ENCODE assay signal across 11 mouse cellular contexts in the genomic region with DNA sequence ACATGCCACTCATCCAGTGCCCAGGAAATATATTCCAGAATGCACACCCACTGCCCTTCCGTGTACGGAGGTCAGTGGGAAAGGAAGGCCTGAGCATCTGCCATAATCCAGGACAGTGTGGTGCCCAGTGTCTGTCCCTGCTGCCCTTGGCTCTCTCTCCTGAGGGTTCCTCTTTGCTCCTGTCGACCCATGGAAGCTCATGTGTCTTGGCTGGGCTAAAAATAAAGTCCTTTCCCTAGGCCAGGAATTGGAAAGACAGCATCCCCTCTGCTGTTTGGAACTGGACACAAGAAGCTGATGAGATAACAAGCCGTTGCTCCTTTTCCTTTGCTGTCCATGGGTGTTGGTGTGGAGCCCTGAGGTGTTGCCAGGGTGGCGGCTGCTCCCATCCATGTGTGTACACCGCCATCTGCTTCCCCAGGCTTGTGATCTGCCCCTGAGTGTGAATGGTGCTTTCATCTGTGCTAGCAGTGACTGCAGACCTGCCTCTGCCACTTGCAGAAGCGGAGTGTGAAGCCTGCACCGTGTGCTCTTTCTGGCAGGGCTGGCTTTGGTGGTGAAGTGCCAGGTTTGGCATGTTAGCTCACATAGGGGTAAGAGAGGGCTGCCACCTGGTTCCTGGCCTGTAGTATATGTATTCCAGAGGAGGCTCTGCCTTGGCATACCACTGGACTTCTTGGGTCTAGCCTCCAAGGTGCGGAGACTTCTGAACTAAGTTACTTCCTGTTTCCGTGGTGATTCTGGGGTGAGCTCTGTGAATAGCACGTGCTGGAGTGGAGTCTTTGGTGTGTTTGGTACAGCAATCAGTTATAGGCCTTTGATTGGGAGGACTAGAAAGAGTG. TPM values are rescaled to one million over a fixed set of nuclear protein-coding genes. Genes with fewer than 3 reads are reported as not detected.
A peak's percentile ranks its signal among the peaks of the same experiment; 100 is the strongest.
DNase-seq lines count a peak whose midpoint lies in the region; ATAC-seq and TF ChIP-seq lines count a peak whose summit lies in the region.
"Had no signal": no experiment of that assay in that cellular context is flagged by ENCODE, and none has a peak within 500 bp of the region (broad histone marks: within the 10 kb centered on the region; RNA-seq: fewer than 3 reads in every experiment).

No protein-coding gene starts in this region.

- H3K4me3 ChIP-seq in left cerebral cortex, adult 2 months: no peak overlapping the region
- no peak overlapping the region for H3K4me3 ChIP-seq in hindbrain, embryonic 10.5 days
- H3K4me3 ChIP-seq in neural tube, embryonic 15.5 days (replicated peaks): no peak overlapping the region
- H3K4me3 ChIP-seq: stomach, embryonic 15.5 days had no signal

- TF ChIP-seq CTCF in left cerebral cortex, adult 2 months (IDR thresholded peaks at IDR 0.05): no peak

- H3K9me3 ChIP-seq in hindbrain, embryonic 10.5 days: no peaks in the 10 kb centered on the region
- no peaks in the 10 kb centered on the region for H3K9me3 ChIP-seq in neural tube, embryonic 15.5 days (replicated peaks)
- H3K9me3 ChIP-seq: stomach, embryonic 15.5 days had no signal

- WGBS in hindbrain, embryonic 10.5 days: 80% methylated on average over 11 of the region's 11 CpGs
- 59% methylated on average over 11 of the region's 11 CpGs for WGBS in neural tube, embryonic 15.5 days

- no peak overlapping the region for H3K27ac ChIP-seq in left cerebral cortex, adult 2 months
- H3K27ac ChIP-seq in hindbrain, embryonic 10.5 days: peak overlapping the region; percentile 95
- H3K27ac ChIP-seq in neural tube, embryonic 15.5 days (replicated peaks): peak overlapping the region; percentile 18; the same call in 1 of the 2 replicates
- H3K27ac ChIP-seq: kidney, postnatal 0 days; stomach, embryonic 15.5 days had no signal

- peaks cover 90% of the 10 kb centered on the region for H3K4me1 ChIP-seq in hindbrain, embryonic 10.5 days (replicated peaks)
- peaks cover 76% of the 10 kb centered on the region for H3K4me1 ChIP-seq in neural tube, embryonic 15.5 days

- 0 out of 2 replicates have a peak, but pooled peaks cover under 1% of the 10 kb centered on the region for H3K36me3 ChIP-seq in hindbrain, embryonic 10.5 days
- H3K36me3 ChIP-seq in neural tube, embryonic 15.5 days: no peaks in the 10 kb centered on the region
- H3K36me3 ChIP-seq: G1E; stomach, embryonic 15.5 days had no signal

- no peak overlapping the region for H3K9ac ChIP-seq in neural tube, embryonic 15.5 days (replicated peaks)
- H3K9ac ChIP-seq: stomach, embryonic 15.5 days had no signal

- H3K4me2 ChIP-seq in neural tube, embryonic 15.5 days: no peak overlapping the region
- H3K4me2 ChIP-seq: stomach, embryonic 15.5 days had no signal

- ATAC-seq in neural tube, embryonic 15.5 days (ENCODE audit: low FRiP score): no peak

- no peaks in the 10 kb centered on the region for H3K27me3 ChIP-seq in hindbrain, embryonic 10.5 days (ENCODE audit: insufficient read depth, poor library complexity, severe bottlenecking)
- no peaks in the 10 kb centered on the region for H3K27me3 ChIP-seq in neural tube, embryonic 15.5 days (replicated peaks)
- H3K27me3 ChIP-seq: stomach, embryonic 15.5 days had no signal

- peak; percentile 60 for DNase-seq in left cerebral cortex, postnatal 4 days
- no peak for DNase-seq in left cerebral cortex, adult 2 months (ENCODE audit: extremely low spot score in 1 of 2, low spot score in 2 of 2)
- DNase-seq in cerebellum, postnatal 10 days: peak; percentile 80 to 82
- no peak for DNase-seq in hindbrain, embryonic 10.5 days (ENCODE audit: low spot score)
- DNase-seq in lung, postnatal 25 days (ENCODE audit: low spot score): no peak
- no peak for DNase-seq in retina, postnatal 1 day
- no peak for DNase-seq in kidney, adult 8-10 months

- intact Hi-C loops in left cerebral cortex, postnatal 4 days (cut with DNase I): no loop called here
- intact Hi-C loops in left cerebral cortex, adult 2 months (cut with DNase I): no loop called here

RNA-seq across cellular contexts. Expression of a gene that starts 50.7 kb away (rescaled TPM):
- total RNA-seq in left cerebral cortex, postnatal 4 days (2021): 100 to 1,000 TPM in 1 of 2 experiments, 10 to 100 TPM in 1; 91.8 to 106 TPM
- 10 to 100 TPM; 53.0 to 58.8 TPM for total RNA-seq in left cerebral cortex, adult 2 months (2021)
- polyA plus RNA-seq in hindbrain, embryonic 10.5 days (2016; fragmentation: Nextera tagmentation; extraction: Ambion mirVana): 42.2 and 56.0 TPM in 2 replicates
- 59.7 and 62.7 TPM in 2 replicates for polyA plus RNA-seq in neural tube, embryonic 15.5 days (2015; fragmentation: Nextera tagmentation; extraction: Ambion mirVana)
- total RNA-seq: G1E had no signal
- polyA plus RNA-seq: G1E had no signal

Comparison
In these comparisons a context has a peak if more than half of its experiments do, and no peak if none do; other contexts are left out.
1. DNase-seq: peak in left cerebral cortex, postnatal 4 days (single experiment) and cerebellum, postnatal 10 days (2 of 2); none in left cerebral cortex, adult 2 months (0 of 2), hindbrain, embryonic 10.5 days (single experiment), lung, postnatal 25 days (single experiment), retina, postnatal 1 day (single experiment) and kidney, adult 8-10 months (0 of 2).